Mouse (Mus musculus): ENCODE measurements around the gene Gm867. TPM values are rescaled to one million over a fixed set of nuclear protein-coding genes. Genes with fewer than 3 reads are reported as not detected.
A peak's percentile ranks its signal among the peaks of the same experiment; 100 is the strongest.

The Gm867 gene
- total and polyA plus RNA-seq, 2 experiments from 2014 or later: 0.31 TPM; not detected in 1

- H3K27me3 ChIP-seq (ENCODE audit: control insufficient read depth, insufficient read depth, low read length): no peaks in the 10 kb centered on the region
- TF ChIP-seq EP300 (IDR thresholded peaks at IDR 0.05; ENCODE audit: low read depth) (no peak), CTCF (IDR thresholded peaks at IDR 0.05; ENCODE audit: low read depth) (no peak)
- no peak overlapping the region for H3K4me2 ChIP-seq (ENCODE audit: low read depth, low read length)
- peak overlapping the region; percentile 81 for H3K27ac ChIP-seq (ENCODE audit: low read depth)
- ATAC-seq (ENCODE audit: insufficient read depth, low read depth): peak; percentile 61
- no peaks in the 10 kb centered on the region for H3K9me3 ChIP-seq (replicated peaks; ENCODE audit: control insufficient read depth, low read length)
- H3K36me3 ChIP-seq (replicated peaks; ENCODE audit: control insufficient read depth, insufficient read depth, low read length): peaks cover 53% of the 10 kb centered on the region
- H3K4me1 ChIP-seq (ENCODE audit: control insufficient read depth, insufficient read depth): peaks cover 18% of the 10 kb centered on the region
- 0 out of 2 replicates have a peak overlapping the region, but pooled peaks have one; percentile 3 for H3K9ac ChIP-seq (replicated peaks; ENCODE audit: low read depth, low read length)
- DNase-seq (ENCODE audit: low spot score): peak; percentile 63
- no peak overlapping the region for H3K4me3 ChIP-seq (ENCODE audit: low read depth, low read length)
- WGBS: 16% methylated on average over 3 of the region's 3 CpGs
These were observed 41.6 kb downstream of the Gm867 start for GRCm38 (mm10) chr10:75898846-75899245.

DNA sequence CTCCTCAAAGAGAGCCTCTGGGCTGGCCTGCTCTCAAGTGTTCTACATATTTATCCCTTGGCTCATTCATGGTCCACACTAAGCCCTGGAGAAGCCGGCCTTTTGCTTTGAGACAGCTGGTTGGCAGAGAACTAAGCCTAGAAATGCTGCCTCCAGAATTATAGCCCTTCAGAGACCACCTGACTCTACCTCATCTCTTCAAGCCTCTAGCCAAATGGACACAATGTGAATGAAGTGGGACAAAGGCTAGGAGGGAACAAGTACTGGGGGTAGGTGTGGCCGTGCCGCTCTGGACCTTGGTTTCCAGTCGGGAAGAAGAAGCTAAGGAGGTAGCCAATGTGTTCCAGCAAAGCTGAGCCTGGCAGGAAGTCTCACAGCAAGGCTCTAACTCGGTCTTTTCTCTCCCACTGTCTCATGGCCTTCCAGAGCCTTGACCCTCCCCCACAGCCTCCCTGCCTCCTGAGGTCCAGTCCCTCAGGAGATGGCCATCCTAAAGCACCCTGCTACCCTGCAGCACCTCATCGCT is 42.4 kb downstream of the Gm867 start:
- H3K27me3 ChIP-seq (ENCODE audit: control insufficient read depth, insufficient read depth, low read length): no peaks in the 10 kb centered on the region
- peaks cover 45% of the 10 kb centered on the region for H3K36me3 ChIP-seq (replicated peaks; ENCODE audit: control insufficient read depth, insufficient read depth, low read length)
- H3K9ac ChIP-seq (replicated peaks; ENCODE audit: low read depth, low read length): no peak overlapping the region

GRCm38 (mm10) chr10:75897373-75897772 is 43.1 kb downstream of the Gm867 start:
- Histone ChIP-seq H3K9ac (replicated peaks; ENCODE audit: low read depth, low read length) (no peak overlapping the region), H3K36me3 (replicated peaks; ENCODE audit: control insufficient read depth, insufficient read depth, low read length) (peaks cover 38% of the 10 kb centered on the region), H3K4me1 (ENCODE audit: control insufficient read depth, insufficient read depth) (peaks cover 26% of the 10 kb centered on the region), H3K4me3 (ENCODE audit: low read depth, low read length) (no peak overlapping the region), H3K9me3 (replicated peaks; ENCODE audit: control insufficient read depth, low read length) (no peaks in the 10 kb centered on the region), H3K27ac (ENCODE audit: low read depth) (no peak overlapping the region), H3K27me3 (ENCODE audit: control insufficient read depth, insufficient read depth, low read length) (no peaks in the 10 kb centered on the region), H3K4me2 (ENCODE audit: low read depth, low read length) (no peak overlapping the region)
- 43% methylated on average over 6 of the region's 6 CpGs for WGBS
- TF ChIP-seq EP300 (IDR thresholded peaks at IDR 0.05; ENCODE audit: low read depth) (no peak), CTCF (IDR thresholded peaks at IDR 0.05; ENCODE audit: low read depth) (peak; percentile 69)
- DNase-seq (ENCODE audit: low spot score) (peak; percentile 16), ATAC-seq (ENCODE audit: insufficient read depth, low read depth) (no peak)

More for the DNA sequence above, 42.4 kb downstream of the Gm867 start:
- H3K4me1 ChIP-seq (ENCODE audit: control insufficient read depth, insufficient read depth): peaks cover 22% of the 10 kb centered on the region
- H3K27ac ChIP-seq (ENCODE audit: low read depth): peak overlapping the region; percentile 81; the same call in 1 of the 2 replicates
- ATAC-seq (ENCODE audit: insufficient read depth, low read depth): no peak
- WGBS: 68% methylated on average over 6 of the region's 6 CpGs
- H3K4me2 ChIP-seq (ENCODE audit: low read depth, low read length): no peak overlapping the region
- no peak overlapping the region for H3K4me3 ChIP-seq (ENCODE audit: low read depth, low read length)
- no peak for TF ChIP-seq CTCF (IDR thresholded peaks at IDR 0.05; ENCODE audit: low read depth)
- no peak for TF ChIP-seq EP300 (IDR thresholded peaks at IDR 0.05; ENCODE audit: low read depth)
- H3K9me3 ChIP-seq (replicated peaks; ENCODE audit: control insufficient read depth, low read length): no peaks in the 10 kb centered on the region
- DNase-seq (ENCODE audit: low spot score): no peak

DNA sequence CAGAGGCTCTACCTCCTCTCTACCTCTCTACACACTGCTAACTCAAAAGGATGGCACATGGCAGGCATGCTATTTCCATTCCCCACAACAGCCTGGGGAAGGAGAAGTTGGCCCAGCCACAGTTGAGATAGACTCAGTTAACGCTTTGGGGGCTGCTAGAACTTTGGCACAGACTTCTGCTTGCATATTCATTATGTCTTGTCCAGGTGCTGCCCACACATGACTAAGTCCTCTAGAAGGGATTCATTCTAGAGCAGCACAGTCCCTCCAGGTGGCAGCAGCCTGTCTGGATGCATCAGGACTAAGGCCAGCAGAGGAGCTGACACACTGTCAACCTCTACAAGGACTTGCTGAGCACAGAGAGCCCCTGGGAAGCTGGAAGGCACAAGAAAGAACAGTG is 44.3 kb downstream of the Gm867 start:
- Histone ChIP-seq H3K27me3 (ENCODE audit: control insufficient read depth, insufficient read depth, low read length) (no peaks in the 10 kb centered on the region), H3K4me1 (ENCODE audit: control insufficient read depth, insufficient read depth) (peaks cover 26% of the 10 kb centered on the region), H3K9me3 (replicated peaks; ENCODE audit: control insufficient read depth, low read length) (no peaks in the 10 kb centered on the region), H3K4me2 (ENCODE audit: low read depth, low read length) (no peak overlapping the region), H3K27ac (ENCODE audit: low read depth) (no peak overlapping the region), H3K4me3 (ENCODE audit: low read depth, low read length) (no peak overlapping the region), H3K36me3 (replicated peaks; ENCODE audit: control insufficient read depth, insufficient read depth, low read length) (peaks cover 26% of the 10 kb centered on the region), H3K9ac (replicated peaks; ENCODE audit: low read depth, low read length) (no peak overlapping the region)
- DNase-seq (ENCODE audit: low spot score): no peak
- ATAC-seq (ENCODE audit: insufficient read depth, low read depth): no peak
- TF ChIP-seq CTCF (IDR thresholded peaks at IDR 0.05; ENCODE audit: low read depth): no peak
- TF ChIP-seq EP300 (IDR thresholded peaks at IDR 0.05; ENCODE audit: low read depth): no peak
- WGBS: 86% methylated on average over 1 of the region's 1 CpGs

DNA sequence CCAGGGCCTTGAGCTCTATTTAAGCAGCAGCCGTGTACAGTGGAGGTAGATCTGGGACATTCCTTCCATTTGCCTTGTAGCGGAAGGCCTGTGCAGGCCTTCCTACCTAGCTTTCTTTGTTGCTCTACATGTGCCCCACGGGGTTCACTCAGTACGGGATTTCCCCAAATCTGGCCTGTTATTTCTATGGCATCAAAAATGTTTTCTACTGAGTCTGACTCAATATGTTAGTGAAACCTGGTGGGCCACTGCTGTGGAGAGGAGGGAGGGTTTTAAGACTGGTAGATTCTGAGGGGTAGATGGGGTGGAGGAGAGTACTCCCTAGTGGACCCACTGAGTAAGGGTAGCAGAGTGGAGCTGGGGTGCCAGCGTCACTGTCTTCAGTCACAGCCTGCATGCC is 44.7 kb downstream of the Gm867 start:
- 93% methylated on average over 5 of the region's 5 CpGs for WGBS
- no peak overlapping the region for H3K9ac ChIP-seq (replicated peaks; ENCODE audit: low read depth, low read length)
- no peak for TF ChIP-seq CTCF (IDR thresholded peaks at IDR 0.05; ENCODE audit: low read depth)
- no peak for TF ChIP-seq EP300 (IDR thresholded peaks at IDR 0.05; ENCODE audit: low read depth)
- peaks cover 26% of the 10 kb centered on the region for H3K4me1 ChIP-seq (ENCODE audit: control insufficient read depth, insufficient read depth)
- no peak overlapping the region for H3K27ac ChIP-seq (ENCODE audit: low read depth)
- ATAC-seq (ENCODE audit: insufficient read depth, low read depth) (no peak), DNase-seq (ENCODE audit: low spot score) (no peak)
- peaks cover 26% of the 10 kb centered on the region for H3K36me3 ChIP-seq (replicated peaks; ENCODE audit: control insufficient read depth, insufficient read depth, low read length)
- no peaks in the 10 kb centered on the region for H3K27me3 ChIP-seq (ENCODE audit: control insufficient read depth, insufficient read depth, low read length)
- no peak overlapping the region for H3K4me3 ChIP-seq (ENCODE audit: low read depth, low read length)
- no peaks in the 10 kb centered on the region for H3K9me3 ChIP-seq (replicated peaks; ENCODE audit: control insufficient read depth, low read length)
- H3K4me2 ChIP-seq (ENCODE audit: low read depth, low read length): no peak overlapping the region

GRCm38 (mm10) chr10:75894601-75895000 is 45.9 kb downstream of the Gm867 start:
- 76% methylated on average over 6 of the region's 6 CpGs for WGBS
- Histone ChIP-seq H3K36me3 (replicated peaks; ENCODE audit: control insufficient read depth, insufficient read depth, low read length) (peaks cover 26% of the 10 kb centered on the region), H3K4me2 (ENCODE audit: low read depth, low read length) (no peak overlapping the region), H3K9me3 (replicated peaks; ENCODE audit: control insufficient read depth, low read length) (no peaks in the 10 kb centered on the region), H3K4me1 (ENCODE audit: control insufficient read depth, insufficient read depth) (peaks cover 24% of the 10 kb centered on the region), H3K27me3 (ENCODE audit: control insufficient read depth, insufficient read depth, low read length) (no peaks in the 10 kb centered on the region), H3K27ac (ENCODE audit: low read depth) (no peak overlapping the region), H3K9ac (replicated peaks; ENCODE audit: low read depth, low read length) (no peak overlapping the region), H3K4me3 (ENCODE audit: low read depth, low read length) (no peak overlapping the region)
- DNase-seq (ENCODE audit: low spot score) (no peak), ATAC-seq (ENCODE audit: insufficient read depth, low read depth) (no peak)
- no peak for TF ChIP-seq CTCF (IDR thresholded peaks at IDR 0.05; ENCODE audit: low read depth)
- no peak for TF ChIP-seq EP300 (IDR thresholded peaks at IDR 0.05; ENCODE audit: low read depth)
